Mouse (Mus musculus) kidney, adult 2 months (tissue): ENCODE results near the gene Hid1. TPM values are rescaled to one million over a fixed set of nuclear protein-coding genes. Genes with fewer than 3 reads are reported as not detected.

Source experiments
- DNase-seq: peaks from one replicate; pipeline ENCODE4 v3.0.0; 2021
- H3K27ac ChIP-seq: fragments of 200-500 bp; 2 replicates; pipeline ENCODE4 v1.5.1; 2012; ENCODE audit warnings: low read depth, low read length, control low read depth, inconsistent platforms; ENCODE audit not compliant: insufficient read depth
- H3K27me3 ChIP-seq: fragments of 200-500 bp; replicated peaks from 2 replicates; pipeline ENCODE4 v1.6.1; 2012; ENCODE audit warnings: mild to moderate bottlenecking, moderate library complexity, low read length, inconsistent platforms; ENCODE audit not compliant: control insufficient read depth, insufficient read depth
- H3K36me3 ChIP-seq: fragments of 200-500 bp; 2 replicates; pipeline ENCODE4 v1.6.1; 2012; ENCODE audit warnings: mild to moderate bottlenecking, moderate library complexity, low read length, inconsistent platforms; ENCODE audit not compliant: control insufficient read depth, insufficient read depth
- H3K4me1 ChIP-seq: fragments of 200-500 bp; 2 replicates; pipeline ENCODE4 v1.6.1; 2011; ENCODE audit warnings: low read length; ENCODE audit not compliant: control insufficient read depth, insufficient read depth
- H3K4me3 ChIP-seq: fragments of 200-500 bp; 2 replicates; pipeline ENCODE4 v1.5.1; 2011; ENCODE audit warnings: mild to moderate bottlenecking, low read depth, low read length, control low read depth; ENCODE audit not compliant: insufficient read depth
- CTCF ChIP-seq: fragments of 200-500 bp; conservative IDR thresholded peaks from 2 replicates; pipeline ENCODE4 v1.5.1; 2011; ENCODE audit warnings: low read depth, mild to moderate bottlenecking, control low read depth, low read length, moderate library complexity, mixed read lengths; ENCODE audit not compliant: insufficient read depth, insufficient read length
- POLR2A ChIP-seq: fragments of 200-500 bp; IDR thresholded peaks from one replicate; pipeline ENCODE4 v1.6.1; 2011; ENCODE audit warnings: low read depth, low read length, control low read depth
- WGBS: fragments of 180-500 bp; shearing (Covaris S2); methylation state at CpG from one replicate; pipeline ENCODE4 v1.1.7; 2018; 5-methylcytosine and 5-hydroxymethylcytosine counted together
- polyA plus RNA-seq: library from polyadenylated mRNA; depleted of rRNA; stranded (reverse); fragments of >200 nt; gene quantifications from 2 replicates; pipeline ENCODE4 v1.2.3, GENCODE M21; 2012; rRNA removed

The Hid1 gene
- 5.4 and 6.1 TPM in 2 replicates for polyA plus RNA-seq

- H3K36me3 ChIP-seq = no peaks in the 10 kb centered on the region
- WGBS = under 1% methylated on average over 39 of the region's 39 CpGs
- TF ChIP-seq POLR2A (no peak), CTCF (no peak)
- H3K27ac ChIP-seq = no peak within 1 kb of the TSS
- H3K4me3 ChIP-seq = peak within 1 kb of the TSS; percentile 60
- no peaks in the 10 kb centered on the region for H3K4me1 ChIP-seq
- peak; percentile 89 for DNase-seq
- no peaks in the 10 kb centered on the region for H3K27me3 ChIP-seq
Observed at GRCm38 (mm10) chr11:115367395-115367944, at the start of gene Hid1. Gene Hid1 (minus strand): TSS chr11:115367756.

GRCm38 (mm10) chr11:115409556-115409955 is 42.0 kb upstream of the Hid1 start:
- 91% methylated on average over 7 of the region's 7 CpGs for WGBS
- TF ChIP-seq CTCF (no peak), POLR2A (no peak)
- H3K4me1 ChIP-seq = no peaks in the 10 kb centered on the region
- DNase-seq = no peak
- no peaks in the 10 kb centered on the region for H3K36me3 ChIP-seq
- no peak overlapping the region for H3K4me3 ChIP-seq
- no peaks in the 10 kb centered on the region for H3K27me3 ChIP-seq
- no peak overlapping the region for H3K27ac ChIP-seq

DNA sequence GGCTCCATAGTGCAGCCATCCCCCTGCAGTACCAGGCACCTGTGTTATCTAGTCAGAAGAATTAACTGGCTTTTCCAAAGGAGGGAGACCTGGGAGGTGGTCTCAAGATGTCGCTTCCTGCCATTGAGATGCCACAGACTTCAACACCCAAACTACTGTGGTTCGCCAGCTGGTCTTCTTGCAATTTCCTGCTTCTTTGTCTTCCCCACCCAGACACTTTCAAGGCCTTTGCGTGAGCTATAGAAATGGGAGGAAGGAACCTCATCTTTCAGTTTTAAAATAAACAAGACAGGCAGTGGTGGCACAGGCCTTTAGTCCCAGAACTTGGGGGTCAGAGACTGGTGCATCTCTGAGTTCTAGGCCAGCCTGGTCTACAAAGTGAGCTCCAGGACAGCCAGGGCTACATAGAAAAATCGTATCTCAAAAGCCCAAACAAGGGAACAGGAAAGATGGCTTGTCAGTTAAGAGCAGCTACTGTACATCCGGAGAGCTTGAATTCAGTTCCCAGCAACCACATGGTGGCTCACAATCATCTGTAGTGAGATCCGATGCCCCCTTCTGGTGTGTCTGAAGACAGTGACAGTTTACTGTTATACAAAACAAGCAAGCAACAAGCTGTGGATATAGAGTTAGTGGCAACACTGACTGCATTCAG is 40.8 kb upstream of the Hid1 start:
- H3K27ac ChIP-seq = peak overlapping the region; percentile 19; the same call in 1 of the 2 replicates
- no peak for DNase-seq
- no peak overlapping the region for H3K4me3 ChIP-seq
- H3K27me3 ChIP-seq = no peaks in the 10 kb centered on the region
- TF ChIP-seq POLR2A (no peak), CTCF (no peak)
- H3K36me3 ChIP-seq = no peaks in the 10 kb centered on the region
- no peaks in the 10 kb centered on the region; the same call in 1 of the 2 replicates for H3K4me1 ChIP-seq
- 79% methylated on average over 6 of the region's 6 CpGs for WGBS

DNA sequence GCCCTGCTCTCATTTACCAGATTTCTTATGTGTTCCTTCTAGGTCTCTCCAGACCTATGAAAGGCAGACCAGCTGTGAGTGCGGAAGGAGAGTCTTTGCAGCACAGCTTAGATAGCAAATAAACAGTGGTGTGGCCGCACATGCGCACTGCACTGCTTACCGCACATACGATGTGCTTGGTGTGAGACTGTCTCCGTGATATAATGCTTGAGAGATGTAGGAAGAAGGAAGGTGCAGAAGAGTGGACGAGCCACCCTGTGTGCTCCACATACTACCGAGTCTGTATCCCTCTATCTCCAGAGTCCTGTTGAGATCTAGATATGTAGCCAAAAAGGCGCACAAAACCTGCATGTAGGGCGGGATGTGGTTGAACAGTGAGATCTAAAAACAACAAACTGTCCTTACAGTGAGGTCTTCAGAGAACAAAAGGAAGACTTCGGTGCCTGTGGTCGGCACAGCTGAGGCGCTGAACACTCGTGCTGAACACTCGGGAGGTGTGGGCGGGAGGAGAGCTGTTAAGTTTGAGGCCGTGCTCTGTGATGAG is 39.4 kb upstream of the Hid1 start:
- H3K4me1 ChIP-seq = no peaks in the 10 kb centered on the region; the same call in 1 of the 2 replicates
- no peak for TF ChIP-seq POLR2A
- TF ChIP-seq CTCF = no peak
- no peak for DNase-seq
- H3K36me3 ChIP-seq = no peaks in the 10 kb centered on the region
- H3K27ac ChIP-seq = no peak overlapping the region
- 89% methylated on average over 17 of the region's 17 CpGs for WGBS
- no peak overlapping the region for H3K4me3 ChIP-seq
- H3K27me3 ChIP-seq = no peaks in the 10 kb centered on the region

- Histone ChIP-seq H3K27me3 (no peaks in the 10 kb centered on the region), H3K4me1 (no peaks in the 10 kb centered on the region; the same call in 1 of the 2 replicates), H3K4me3 (no peak overlapping the region), H3K36me3 (no peaks in the 10 kb centered on the region), H3K27ac (no peak overlapping the region)
- 96% methylated on average over 6 of the region's 6 CpGs for WGBS
- DNase-seq = no peak
- no peak for TF ChIP-seq CTCF
Observed at GRCm38 (mm10) chr11:115405723-115406122, 38.2 kb upstream of the Hid1 start.

DNA sequence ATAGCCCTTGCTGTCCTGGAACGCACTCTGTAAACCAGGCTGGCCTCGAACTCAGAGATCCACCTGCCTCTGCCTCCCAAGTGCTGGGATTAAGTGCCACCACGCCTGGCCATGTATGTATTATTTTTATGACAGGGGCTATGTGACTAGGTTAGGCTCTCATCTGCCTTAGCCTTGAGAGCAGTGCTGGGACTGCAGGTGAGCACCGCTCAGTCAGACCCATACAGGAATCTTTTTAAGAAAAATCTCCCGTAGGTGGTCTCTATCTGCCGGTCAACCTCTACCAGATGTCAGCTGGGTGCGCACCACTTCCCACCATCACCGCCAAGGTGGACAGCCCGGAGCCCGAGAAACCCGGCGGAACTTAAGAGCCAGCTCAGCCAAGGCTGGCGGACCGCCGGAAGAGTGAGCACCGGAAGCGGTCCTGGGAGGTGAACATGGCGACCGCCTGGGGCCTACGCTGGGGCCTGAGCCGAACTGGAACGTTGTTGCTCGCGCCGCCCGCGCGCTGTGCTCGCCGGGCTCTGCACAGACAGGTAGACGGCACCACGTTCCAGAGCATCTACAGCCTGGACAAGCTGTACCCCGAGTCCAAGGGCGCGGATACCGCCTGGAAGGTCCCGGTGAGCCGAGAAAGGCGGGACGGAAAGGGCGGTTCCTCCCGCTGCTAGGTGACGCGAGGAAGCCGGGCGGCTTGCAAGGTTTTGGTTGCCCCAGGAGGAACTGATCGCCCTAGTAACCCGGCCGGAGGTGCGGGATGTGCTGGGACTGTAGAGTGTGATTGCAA is 36.0 kb upstream of the Hid1 start, which contains the start of gene Mrpl58:
TSS of gene Mrpl58 (plus strand) at position 415 of the 787 bp plus-strand sequence.
- Histone ChIP-seq H3K27me3 (no peaks in the 10 kb centered on the region), H3K36me3 (no peaks in the 10 kb centered on the region), H3K4me3 (peak within 1 kb of the TSS; percentile 77), H3K27ac (peak within 1 kb of the TSS; percentile 93), H3K4me1 (no peaks in the 10 kb centered on the region; the same call in 1 of the 2 replicates)
- 4% methylated on average over 50 of the region's 50 CpGs for WGBS
- TF ChIP-seq POLR2A (no peak), CTCF (no peak)
- peak; percentile 91 for DNase-seq
